Mouse (Mus musculus): ENCODE measurements around the gene Sbk2. TPM values are rescaled to one million over a fixed set of nuclear protein-coding genes. Genes with fewer than 3 reads are reported as not detected.

The Sbk2 gene
- polyA plus RNA-seq, 1 experiment from 2014 or later = 1.2 TPM

- peaks cover 27% of the 10 kb centered on the region for H3K36me3 ChIP-seq
- ATAC-seq (ENCODE audit: borderline replicate concordance, extremely low read depth, low FRiP score, low TSS enrichment) = no peak
- H3K4me2 ChIP-seq = no peak overlapping the region
- H3K9ac ChIP-seq = no peak overlapping the region
- no peaks in the 10 kb centered on the region for H3K9me3 ChIP-seq
- no peak overlapping the region for H3K27ac ChIP-seq
- H3K27me3 ChIP-seq = no peaks in the 10 kb centered on the region
- 85% methylated on average over 21 of the region's 21 CpGs for WGBS
- peaks cover 44% of the 10 kb centered on the region for H3K4me1 ChIP-seq
- no peak overlapping the region for H3K4me3 ChIP-seq
Observed at GRCm38 (mm10) chr7:4919096-4919495, 45.1 kb downstream of the Sbk2 start.

GRCm38 (mm10) chr7:4918681-4919080 lies 45.5 kb downstream of the Sbk2 start:
- Histone ChIP-seq H3K4me3 (no peak overlapping the region), H3K27me3 (no peaks in the 10 kb centered on the region), H3K4me1 (peaks cover 40% of the 10 kb centered on the region), H3K4me2 (no peak overlapping the region), H3K27ac (no peak overlapping the region), H3K36me3 (peaks cover 27% of the 10 kb centered on the region), H3K9me3 (no peaks in the 10 kb centered on the region), H3K9ac (no peak overlapping the region)
- whole genome bisulfite sequencing = 91% methylated on average over 15 of the region's 15 CpGs
- ATAC-seq (ENCODE audit: borderline replicate concordance, extremely low read depth, low FRiP score, low TSS enrichment) = no peak

GRCm38 (mm10) chr7:4917494-4917893 lies 46.7 kb downstream of the Sbk2 start:
- Histone ChIP-seq H3K9ac (no peak overlapping the region), H3K27ac (no peak overlapping the region), H3K4me3 (no peak overlapping the region), H3K4me2 (no peak overlapping the region), H3K27me3 (no peaks in the 10 kb centered on the region), H3K9me3 (no peaks in the 10 kb centered on the region), H3K4me1 (peaks cover 28% of the 10 kb centered on the region), H3K36me3 (peaks cover 27% of the 10 kb centered on the region)
- no peak for ATAC-seq (ENCODE audit: borderline replicate concordance, extremely low read depth, low FRiP score, low TSS enrichment)
- 91% methylated on average over 2 of the region's 2 CpGs for WGBS

GRCm38 (mm10) chr7:4915669-4916416 lies 48.4 kb downstream of the Sbk2 start:
- Histone ChIP-seq H3K4me1 (peaks cover 15% of the 10 kb centered on the region), H3K27me3 (no peaks in the 10 kb centered on the region), H3K4me2 (peak overlapping the region; percentile 63), H3K36me3 (peaks cover 24% of the 10 kb centered on the region), H3K27ac (peak overlapping the region; percentile 97), H3K9me3 (no peaks in the 10 kb centered on the region), H3K4me3 (peak overlapping the region; percentile 73), H3K9ac (peak overlapping the region; percentile 93)
- WGBS = 11% methylated on average over 14 of the region's 14 CpGs
- ATAC-seq (ENCODE audit: borderline replicate concordance, extremely low read depth, low FRiP score, low TSS enrichment) = peak; percentile 32; the same call in 1 of the 2 replicates

- H3K4me2 ChIP-seq = peak within 1 kb of the TSS; percentile 63
- ATAC-seq (ENCODE audit: borderline replicate concordance, extremely low read depth, low FRiP score, low TSS enrichment) = peak; percentile 92
- WGBS = under 1% methylated on average over 56 of the region's 56 CpGs
- H3K4me1 ChIP-seq = peaks cover 15% of the 10 kb centered on the region
- H3K36me3 ChIP-seq = peaks cover 17% of the 10 kb centered on the region
- no peaks in the 10 kb centered on the region for H3K9me3 ChIP-seq
- H3K27ac ChIP-seq = peak within 1 kb of the TSS; percentile 97
- H3K4me3 ChIP-seq = peak within 1 kb of the TSS; percentile 73
- peak within 1 kb of the TSS; percentile 93 for H3K9ac ChIP-seq
- H3K27me3 ChIP-seq = no peaks in the 10 kb centered on the region
Observed at GRCm38 (mm10) chr7:4915007-4915665, 49.1 kb downstream of the Sbk2 start, which contains the start of gene Zfp628. Zfp628 (plus strand) TSS chr7:4915217.

GRCm38 (mm10) chr7:4912248-4912647 lies 52.0 kb downstream of the Sbk2 start:
- H3K27ac ChIP-seq = no peak overlapping the region
- no peaks in the 10 kb centered on the region for H3K9me3 ChIP-seq
- H3K27me3 ChIP-seq = no peaks in the 10 kb centered on the region
- peaks cover 15% of the 10 kb centered on the region for H3K4me1 ChIP-seq
- H3K36me3 ChIP-seq = no peaks in the 10 kb centered on the region; the same call in 1 of the 2 replicates
- WGBS = 52% methylated on average over 5 of the region's 5 CpGs
- H3K4me3 ChIP-seq = no peak overlapping the region
- no peak overlapping the region for H3K4me2 ChIP-seq
- ATAC-seq (ENCODE audit: borderline replicate concordance, extremely low read depth, low FRiP score, low TSS enrichment) = no peak
- H3K9ac ChIP-seq = no peak overlapping the region

- WGBS = 22% methylated on average over 9 of the region's 9 CpGs
- Histone ChIP-seq H3K27ac (no peak overlapping the region), H3K9ac (no peak overlapping the region), H3K27me3 (no peaks in the 10 kb centered on the region), H3K9me3 (no peaks in the 10 kb centered on the region), H3K4me2 (no peak overlapping the region), H3K36me3 (no peaks in the 10 kb centered on the region), H3K4me3 (no peak overlapping the region), H3K4me1 (peaks cover 11% of the 10 kb centered on the region)
- no peak for ATAC-seq (ENCODE audit: borderline replicate concordance, extremely low read depth, low FRiP score, low TSS enrichment)
Observed at GRCm38 (mm10) chr7:4911561-4911960, 52.6 kb downstream of the Sbk2 start.

- no peak for ATAC-seq (ENCODE audit: borderline replicate concordance, extremely low read depth, low FRiP score, low TSS enrichment)
- no peaks in the 10 kb centered on the region for H3K4me1 ChIP-seq
- 69% methylated on average over 10 of the region's 10 CpGs for WGBS
- H3K36me3 ChIP-seq = no peaks in the 10 kb centered on the region
- no peak within 1 kb of the TSS for H3K27ac ChIP-seq
- no peaks in the 10 kb centered on the region for H3K9me3 ChIP-seq
- H3K27me3 ChIP-seq = no peaks in the 10 kb centered on the region
- H3K4me2 ChIP-seq = no peak within 1 kb of the TSS
- H3K4me3 ChIP-seq = no peak within 1 kb of the TSS
- no peak within 1 kb of the TSS for H3K9ac ChIP-seq
Observed at GRCm38 (mm10) chr7:4906466-4906950, 57.7 kb downstream of the Sbk2 start, which contains the start of gene Gm36210. Gm36210 (minus strand) TSS chr7:4906516.

- Histone ChIP-seq H3K4me2 (no peak overlapping the region), H3K27ac (no peak overlapping the region), H3K4me1 (0 out of 2 replicates have a peak, but pooled peaks cover 4% of the 10 kb centered on the region), H3K27me3 (peaks cover 6% of the 10 kb centered on the region; the same call in 1 of the 2 replicates), H3K9me3 (peaks cover 3% of the 10 kb centered on the region; the same call in 1 of the 2 replicates), H3K4me3 (no peak overlapping the region), H3K9ac (no peak overlapping the region), H3K36me3 (no peaks in the 10 kb centered on the region)
- 76% methylated on average over 9 of the region's 9 CpGs for WGBS
- ATAC-seq (ENCODE audit: borderline replicate concordance, extremely low read depth, low FRiP score, low TSS enrichment) = no peak
Observed at GRCm38 (mm10) chr7:4902404-4902803, 61.8 kb downstream of the Sbk2 start.

GRCm38 (mm10) chr7:4901171-4901570 lies 63.0 kb downstream of the Sbk2 start:
- WGBS = 53% methylated on average over 8 of the region's 8 CpGs
- H3K4me1 ChIP-seq = 0 out of 2 replicates have a peak, but pooled peaks cover 4% of the 10 kb centered on the region
- H3K27ac ChIP-seq = no peak overlapping the region
- peaks cover 6% of the 10 kb centered on the region; the same call in 1 of the 2 replicates for H3K27me3 ChIP-seq
- no peak for ATAC-seq (ENCODE audit: borderline replicate concordance, extremely low read depth, low FRiP score, low TSS enrichment)
- peaks cover 3% of the 10 kb centered on the region; the same call in 1 of the 2 replicates for H3K9me3 ChIP-seq
- H3K36me3 ChIP-seq = no peaks in the 10 kb centered on the region
- H3K4me3 ChIP-seq = no peak overlapping the region
- no peak overlapping the region for H3K4me2 ChIP-seq
- H3K9ac ChIP-seq = no peak overlapping the region

GRCm38 (mm10) chr7:4900523-4900851 lies 63.7 kb downstream of the Sbk2 start:
- Histone ChIP-seq H3K4me3 (0 out of 2 replicates have a peak overlapping the region, but pooled peaks have one; percentile 10), H3K36me3 (no peaks in the 10 kb centered on the region), H3K9ac (no peak overlapping the region), H3K9me3 (peaks cover 3% of the 10 kb centered on the region; the same call in 1 of the 2 replicates), H3K4me2 (peak overlapping the region; percentile 48), H3K4me1 (0 out of 2 replicates have a peak, but pooled peaks cover 4% of the 10 kb centered on the region), H3K27me3 (peaks cover 6% of the 10 kb centered on the region; the same call in 1 of the 2 replicates), H3K27ac (no peak overlapping the region)
- no peak for ATAC-seq (ENCODE audit: borderline replicate concordance, extremely low read depth, low FRiP score, low TSS enrichment)
- 37% methylated on average over 11 of the region's 11 CpGs for WGBS

Measured in lung, embryonic 15.5 days (tissue).